Mouse (Mus musculus) CD4-positive, CD25-positive, alpha-beta regulatory T cell, adult 2 months (primary cell): ENCODE measurements around the gene Dmbx1.
A peak's percentile ranks its signal among the peaks of the same experiment; 100 is the strongest.

Source experiments
- DNase-seq: peaks from one replicate; pipeline ENCODE4 v3.0.0-alpha.2; 2012; ENCODE audit warnings: low read depth, low spot score

Gene Dmbx1

GRCm38 (mm10) chr4:115940681-115941080 lies 955 bp upstream of the Dmbx1 start:
- no peak for DNase-seq

GRCm38 (mm10) chr4:115938276-115939160 lies 1.2 kb downstream of the Dmbx1 start:
- no peak for DNase-seq

- DNase-seq: no peak
These were observed 2.4 kb downstream of the Dmbx1 start for GRCm38 (mm10) chr4:115937061-115937976.

GRCm38 (mm10) chr4:115936646-115937045 lies 3.1 kb downstream of the Dmbx1 start:
- no peak for DNase-seq

GRCm38 (mm10) chr4:115935835-115936581 lies 3.7 kb downstream of the Dmbx1 start:
- DNase-seq: no peak

GRCm38 (mm10) chr4:115931556-115932088 lies 8.1 kb downstream of the Dmbx1 start:
- no peak for DNase-seq

- no peak for DNase-seq
These were observed 12.1 kb downstream of the Dmbx1 start for GRCm38 (mm10) chr4:115927637-115928036.

GRCm38 (mm10) chr4:115923262-115923880 lies 16.4 kb downstream of the Dmbx1 start:
- DNase-seq: no peak

- DNase-seq: no peak
These were observed 17.0 kb downstream of the Dmbx1 start for GRCm38 (mm10) chr4:115922688-115923087.

- no peak for DNase-seq
These were observed 19.8 kb downstream of the Dmbx1 start for GRCm38 (mm10) chr4:115919911-115920310.

GRCm38 (mm10) chr4:115911586-115911985 lies 28.1 kb downstream of the Dmbx1 start:
- no peak for DNase-seq

GRCm38 (mm10) chr4:115908641-115909040 lies 31.1 kb downstream of the Dmbx1 start:
- DNase-seq: no peak

- no peak for DNase-seq
These were observed 31.7 kb downstream of the Dmbx1 start for GRCm38 (mm10) chr4:115907994-115908393.

- DNase-seq: no peak
These were observed 32.9 kb downstream of the Dmbx1 start for GRCm38 (mm10) chr4:115906791-115907190.

GRCm38 (mm10) chr4:115905701-115906100 lies 34.0 kb downstream of the Dmbx1 start:
- DNase-seq: no peak

GRCm38 (mm10) chr4:115904375-115904774 lies 35.4 kb downstream of the Dmbx1 start:
- no peak for DNase-seq

- peak; percentile 83 for DNase-seq
These were observed 36.9 kb downstream of the Dmbx1 start for GRCm38 (mm10) chr4:115902816-115903215.

GRCm38 (mm10) chr4:115897901-115898631 lies 41.7 kb downstream of the Dmbx1 start:
- DNase-seq: no peak

- DNase-seq: no peak
These were observed 45.4 kb downstream of the Dmbx1 start for GRCm38 (mm10) chr4:115894281-115894680.

GRCm38 (mm10) chr4:115890553-115890952 lies 49.2 kb downstream of the Dmbx1 start, which contains the start of gene 6430628N08Rik:
TSS of gene 6430628N08Rik (plus strand) at chr4:115890665.
- no peak for DNase-seq
